Mouse (Mus musculus): ENCODE data around the gene Tst. TPM values are rescaled to one million over a fixed set of nuclear protein-coding genes. Genes with fewer than 3 reads are reported as not detected.

Tst gene
- 10.1 and 11.9 TPM in 2 replicates for polyA plus RNA-seq (2016; fragmentation: Nextera tagmentation; extraction: Ambion mirVana)

DNA sequence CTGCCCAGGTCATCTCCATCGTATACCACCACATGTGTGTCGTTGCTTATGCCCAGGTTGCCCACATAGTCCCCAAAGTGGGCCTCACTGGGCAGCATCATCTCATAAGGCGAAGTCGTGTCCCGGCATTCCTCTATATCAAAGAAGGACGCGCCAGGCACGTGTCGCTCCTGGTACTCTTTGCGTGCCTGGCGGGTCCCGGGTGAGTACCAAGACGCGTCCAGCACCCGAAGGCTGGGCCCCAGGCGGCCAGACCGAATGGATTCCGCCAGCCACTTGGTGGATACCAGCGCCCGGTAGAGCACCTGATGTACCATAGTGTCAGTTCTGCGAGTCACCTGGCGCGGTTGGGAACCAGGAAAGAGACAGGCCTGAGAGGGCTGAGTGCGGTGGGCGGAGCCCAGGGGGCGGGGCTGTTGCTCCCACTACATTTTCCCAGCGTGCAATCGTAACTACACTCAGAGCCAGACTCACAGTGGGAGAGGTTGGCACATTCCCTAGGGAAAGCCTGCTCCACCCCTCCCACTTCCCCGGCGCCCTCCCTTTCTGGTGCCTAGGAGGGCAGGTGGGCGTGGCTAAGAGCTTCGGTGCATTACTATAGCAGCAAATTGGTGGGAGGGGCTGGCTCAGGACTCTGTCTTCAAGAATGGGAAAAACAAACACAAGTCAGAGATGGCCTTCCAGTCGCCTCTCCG, at the start of gene Tst:
TSS of gene Tst (minus strand) at position 391 of the 695 bp plus-strand sequence.
- peak within 1 kb of the TSS; percentile 69 for H3K9ac ChIP-seq
- H3K36me3 ChIP-seq, result no peaks in the 10 kb centered on the region
- peak within 1 kb of the TSS; percentile 91 for H3K4me2 ChIP-seq (replicated peaks)
- no peaks in the 10 kb centered on the region for H3K9me3 ChIP-seq
- ATAC-seq (ENCODE audit: insufficient number of reproducible peaks, insufficient read depth, low FRiP score, low TSS enrichment), result peak; percentile 72
- peak within 1 kb of the TSS; percentile 92 for H3K27ac ChIP-seq
- 3% methylated on average over 34 of the region's 34 CpGs for WGBS
- H3K27me3 ChIP-seq, result peaks cover 32% of the 10 kb centered on the region
- peaks cover 44% of the 10 kb centered on the region for H3K4me1 ChIP-seq
- H3K4me3 ChIP-seq, result peak within 1 kb of the TSS; percentile 60

DNA sequence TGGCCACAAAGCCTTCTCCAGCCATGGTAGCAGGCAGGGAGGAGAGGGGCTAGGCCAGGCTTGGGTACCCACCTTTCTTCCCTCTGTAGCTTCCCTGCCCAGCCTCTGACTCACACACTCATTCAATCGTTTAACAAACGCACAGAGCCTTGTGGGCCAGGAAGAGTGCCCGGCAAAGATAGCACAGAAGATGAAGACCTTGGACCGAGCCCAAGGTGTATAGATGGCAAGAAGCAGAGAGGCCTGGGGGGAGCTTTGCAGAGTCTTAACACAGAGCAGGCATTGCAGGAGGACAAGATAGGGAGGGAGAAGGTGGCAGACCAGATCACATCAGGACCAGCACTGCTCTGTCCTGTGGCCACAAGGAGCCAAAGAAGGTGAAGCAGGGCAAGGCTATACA, 49.5 kb upstream of the Tst start:
- WGBS, result 78% methylated on average over 4 of the region's 4 CpGs
- Histone ChIP-seq H3K4me1 (peaks cover 4% of the 10 kb centered on the region; the same call in 1 of the 2 replicates), H3K4me2 (replicated peaks) (no peak overlapping the region), H3K27ac (no peak overlapping the region), H3K9me3 (no peaks in the 10 kb centered on the region), H3K36me3 (no peaks in the 10 kb centered on the region), H3K9ac (no peak overlapping the region), H3K27me3 (no peaks in the 10 kb centered on the region), H3K4me3 (no peak overlapping the region)
- ATAC-seq (ENCODE audit: insufficient number of reproducible peaks, insufficient read depth, low FRiP score, low TSS enrichment), result 0 out of 2 replicates have a peak, but pooled peaks have one; percentile 43

DNA sequence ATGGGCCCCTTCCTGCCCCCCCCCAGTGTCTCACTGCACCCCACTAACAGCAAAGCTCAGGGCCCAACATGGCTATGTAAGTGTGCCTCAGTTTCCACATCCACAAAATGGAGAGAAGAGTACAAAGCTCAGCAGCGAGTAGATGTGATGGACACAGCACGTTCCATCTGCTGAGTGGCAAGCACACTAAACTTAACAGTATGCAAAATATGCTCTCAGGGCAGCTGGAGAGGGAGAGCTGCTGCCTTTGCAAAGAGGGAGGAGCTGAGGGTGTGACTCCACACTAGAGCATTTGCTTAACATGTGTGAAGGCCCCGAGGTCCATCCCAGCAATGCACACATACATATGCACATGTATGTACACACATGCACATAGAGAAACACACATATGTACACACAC, 47.2 kb upstream of the Tst start:
- H3K27me3 ChIP-seq, result no peaks in the 10 kb centered on the region
- no peak for ATAC-seq (ENCODE audit: insufficient number of reproducible peaks, insufficient read depth, low FRiP score, low TSS enrichment)

DNA sequence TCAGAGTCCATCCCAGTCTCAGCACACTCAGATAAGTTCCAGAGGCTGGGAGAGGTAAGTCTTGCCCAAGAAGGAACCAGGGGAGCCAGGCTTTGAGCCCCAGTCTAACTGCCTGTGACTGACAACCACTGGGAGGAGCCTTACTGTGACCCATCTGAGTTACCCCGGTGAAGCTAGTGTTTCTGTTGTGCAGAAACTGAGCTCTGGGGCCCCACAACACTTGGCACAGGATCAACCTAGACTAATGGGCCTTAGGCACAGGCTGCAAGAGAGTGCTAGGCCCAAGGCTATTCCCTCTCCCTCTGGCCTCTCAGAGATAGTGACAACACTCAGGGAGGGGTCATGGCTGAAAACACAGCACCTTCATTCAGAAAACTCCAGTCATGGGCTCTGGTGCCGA, 45.5 kb upstream of the Tst start:
- Histone ChIP-seq H3K27ac (no peak overlapping the region), H3K27me3 (no peaks in the 10 kb centered on the region), H3K4me2 (replicated peaks) (no peak overlapping the region), H3K9ac (no peak overlapping the region), H3K4me1 (peaks cover 10% of the 10 kb centered on the region), H3K4me3 (no peak overlapping the region), H3K9me3 (no peaks in the 10 kb centered on the region), H3K36me3 (no peaks in the 10 kb centered on the region)
- ATAC-seq (ENCODE audit: insufficient number of reproducible peaks, insufficient read depth, low FRiP score, low TSS enrichment), result no peak
- WGBS, result 77% methylated on average over 2 of the region's 2 CpGs

More for the DNA sequence above, 47.2 kb upstream of the Tst start:
- Histone ChIP-seq H3K9me3 (no peaks in the 10 kb centered on the region), H3K4me3 (no peak overlapping the region), H3K9ac (no peak overlapping the region), H3K36me3 (no peaks in the 10 kb centered on the region), H3K27ac (no peak overlapping the region), H3K4me2 (replicated peaks) (no peak overlapping the region), H3K4me1 (peaks cover 10% of the 10 kb centered on the region)
- 83% methylated on average over 3 of the region's 3 CpGs for WGBS

DNA sequence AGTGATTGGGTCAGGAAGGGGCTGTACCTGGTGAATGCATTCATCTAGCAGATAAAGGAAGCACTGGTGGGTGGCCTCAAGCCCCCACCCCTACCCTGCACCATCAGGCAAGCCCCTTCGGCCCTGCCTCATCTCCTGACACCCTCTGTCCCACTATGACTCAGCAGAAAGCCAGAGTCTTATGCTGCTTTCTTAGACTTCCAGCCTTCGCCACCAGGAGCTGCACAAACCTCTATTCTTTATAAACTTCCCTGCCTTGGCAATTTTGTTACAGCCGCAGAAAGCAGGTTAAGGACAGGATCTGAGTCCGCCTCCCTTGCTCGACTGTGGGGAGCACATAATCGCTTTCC, 44.7 kb upstream of the Tst start:
- Histone ChIP-seq H3K4me2 (replicated peaks) (no peak overlapping the region), H3K4me1 (peaks cover 6% of the 10 kb centered on the region), H3K4me3 (no peak overlapping the region), H3K9ac (no peak overlapping the region), H3K36me3 (no peaks in the 10 kb centered on the region), H3K27ac (peak overlapping the region; percentile 46; the same call in 1 of the 2 replicates), H3K27me3 (no peaks in the 10 kb centered on the region), H3K9me3 (no peaks in the 10 kb centered on the region)
- 91% methylated on average over 6 of the region's 6 CpGs for WGBS
- no peak for ATAC-seq (ENCODE audit: insufficient number of reproducible peaks, insufficient read depth, low FRiP score, low TSS enrichment)

DNA sequence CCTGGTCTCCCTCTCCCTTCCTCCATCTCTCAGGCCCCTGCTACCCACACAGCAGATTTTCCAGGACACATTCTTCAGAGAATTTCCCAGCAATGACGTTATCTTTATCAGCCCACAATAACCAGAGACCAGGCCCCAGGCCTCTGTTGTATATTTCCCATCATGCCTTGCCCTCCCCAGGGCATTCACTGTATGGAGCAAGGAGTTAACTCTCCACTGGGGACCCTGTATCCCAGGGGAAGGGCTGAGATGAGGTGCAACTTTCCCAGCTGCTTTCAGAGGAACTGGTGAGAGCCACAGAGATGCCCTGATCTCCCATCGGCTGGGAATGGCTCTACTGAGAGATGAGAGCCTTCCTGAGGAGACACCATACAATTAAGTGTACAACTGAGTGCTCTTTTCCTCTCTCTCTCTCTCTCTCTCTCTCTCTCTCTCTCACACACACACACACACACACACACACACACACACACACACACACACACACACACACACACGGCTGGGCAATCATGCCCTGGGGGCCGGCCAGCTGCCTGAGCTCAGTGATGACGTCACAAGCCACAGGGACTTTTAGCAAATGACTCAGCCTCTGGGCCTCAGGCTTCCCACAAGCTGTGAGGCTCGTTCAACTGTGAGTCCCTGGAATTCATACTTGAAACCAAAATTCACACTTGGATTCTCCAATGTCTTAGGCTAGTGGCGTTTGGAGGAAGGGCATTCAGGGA, 44.1 kb upstream of the Tst start:
- Histone ChIP-seq H3K4me3 (no peak overlapping the region), H3K27me3 (no peaks in the 10 kb centered on the region), H3K9ac (no peak overlapping the region), H3K9me3 (no peaks in the 10 kb centered on the region), H3K4me1 (peaks cover 6% of the 10 kb centered on the region), H3K27ac (peak overlapping the region; percentile 46; the same call in 1 of the 2 replicates), H3K36me3 (no peaks in the 10 kb centered on the region), H3K4me2 (replicated peaks) (no peak overlapping the region)
- WGBS, result 33% methylated on average over 7 of the region's 7 CpGs
- ATAC-seq (ENCODE audit: insufficient number of reproducible peaks, insufficient read depth, low FRiP score, low TSS enrichment), result no peak

DNA sequence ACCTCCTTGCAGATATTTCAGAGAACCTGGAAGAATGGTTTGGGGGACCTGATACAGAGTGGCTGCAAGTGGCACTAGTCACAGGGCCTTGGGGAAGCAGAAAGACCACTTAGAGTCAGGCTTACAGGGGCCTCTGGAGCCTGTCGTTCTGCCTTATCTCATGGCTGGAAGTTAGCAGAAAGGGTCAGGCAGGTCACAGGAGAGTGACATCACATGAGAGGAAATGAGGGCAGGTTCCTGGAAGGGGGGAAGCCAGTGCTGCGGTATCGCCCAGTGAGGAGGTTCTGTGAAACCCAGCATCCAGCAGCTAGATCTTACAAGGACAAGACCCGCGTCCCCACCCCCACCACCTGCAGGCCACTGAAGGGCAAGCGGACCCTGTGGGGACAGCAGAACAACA, 43.4 kb upstream of the Tst start:
- no peaks in the 10 kb centered on the region for H3K9me3 ChIP-seq
- 55% methylated on average over 6 of the region's 6 CpGs for WGBS
- no peak overlapping the region for H3K4me2 ChIP-seq (replicated peaks)
- H3K4me3 ChIP-seq, result no peak overlapping the region
- H3K36me3 ChIP-seq, result no peaks in the 10 kb centered on the region
- no peak for ATAC-seq (ENCODE audit: insufficient number of reproducible peaks, insufficient read depth, low FRiP score, low TSS enrichment)
- H3K9ac ChIP-seq, result no peak overlapping the region
- H3K27ac ChIP-seq, result no peak overlapping the region
- H3K4me1 ChIP-seq, result peaks cover 6% of the 10 kb centered on the region
- no peaks in the 10 kb centered on the region for H3K27me3 ChIP-seq

DNA sequence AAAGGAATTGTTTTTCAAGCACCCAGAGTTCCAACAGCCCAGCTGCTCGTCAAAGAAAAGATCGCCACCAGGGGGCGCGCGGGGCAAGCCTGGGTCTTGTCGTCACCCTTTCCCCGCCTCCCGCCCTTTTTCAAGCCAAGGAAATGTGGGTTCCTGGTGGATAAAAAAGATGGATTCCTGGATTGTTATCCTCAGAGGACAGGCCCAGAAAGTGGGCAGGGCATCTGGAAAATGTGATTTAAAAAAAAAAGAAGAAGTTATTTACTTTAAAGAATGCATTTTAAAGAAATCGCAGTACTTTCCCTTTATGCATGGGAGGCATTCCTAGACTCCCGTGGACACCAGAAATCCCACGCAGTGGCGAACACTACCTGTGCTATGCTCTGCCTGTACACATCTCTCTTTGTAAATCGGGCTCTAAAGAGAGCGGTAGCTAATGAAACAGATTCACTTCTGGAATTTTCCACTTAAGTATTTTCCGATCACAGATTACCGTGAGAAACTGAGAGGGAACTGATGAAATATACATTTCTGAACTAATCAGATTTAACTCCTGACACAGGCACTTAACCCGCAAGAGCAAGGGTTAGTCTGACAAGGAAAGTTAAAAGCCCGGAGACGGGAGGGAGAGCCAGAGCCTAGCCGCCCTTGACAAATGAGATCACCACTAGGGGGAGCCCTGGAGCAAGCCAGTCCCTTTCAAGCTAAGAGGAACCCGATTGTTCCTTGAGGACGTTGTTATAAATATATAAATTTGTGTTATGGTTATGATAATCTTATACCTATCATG, 42.2 kb upstream of the Tst start:
- Histone ChIP-seq H3K4me1 (peaks cover 6% of the 10 kb centered on the region), H3K27me3 (no peaks in the 10 kb centered on the region), H3K9ac (peak overlapping the region; percentile 48), H3K4me2 (replicated peaks) (peak overlapping the region; percentile 58), H3K4me3 (peak overlapping the region; percentile 31), H3K9me3 (no peaks in the 10 kb centered on the region), H3K27ac (peak overlapping the region; percentile 84), H3K36me3 (no peaks in the 10 kb centered on the region)
- no peak for ATAC-seq (ENCODE audit: insufficient number of reproducible peaks, insufficient read depth, low FRiP score, low TSS enrichment)
- WGBS, result under 1% methylated on average over 22 of the region's 22 CpGs

DNA sequence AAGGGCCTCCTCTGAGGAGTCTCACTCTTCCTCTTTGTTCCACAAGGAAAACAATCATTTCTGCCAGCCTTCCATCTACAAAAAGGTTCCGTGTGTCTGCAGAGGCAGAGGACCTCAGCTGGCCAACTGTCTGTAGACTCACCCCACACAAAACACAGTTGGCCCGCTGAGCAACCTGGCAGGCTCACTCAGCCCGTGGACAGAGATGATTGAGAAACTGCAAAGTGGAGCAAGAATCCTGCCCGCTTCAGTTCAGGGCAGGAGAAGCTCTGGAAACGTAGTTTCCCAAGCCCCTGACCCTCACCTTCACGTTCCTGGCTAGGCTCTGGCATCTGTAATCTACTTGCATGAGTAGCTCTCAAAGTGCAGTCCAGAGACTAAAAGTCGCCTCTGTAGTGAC, 41.4 kb upstream of the Tst start:
- no peaks in the 10 kb centered on the region for H3K27me3 ChIP-seq
- no peak overlapping the region for H3K4me2 ChIP-seq (replicated peaks)
- WGBS, result 48% methylated on average over 7 of the region's 7 CpGs
- H3K9me3 ChIP-seq, result no peaks in the 10 kb centered on the region
- no peak for ATAC-seq (ENCODE audit: insufficient number of reproducible peaks, insufficient read depth, low FRiP score, low TSS enrichment)
- H3K36me3 ChIP-seq, result no peaks in the 10 kb centered on the region
- 0 out of 2 replicates have a peak overlapping the region, but pooled peaks have one; percentile 17 for H3K27ac ChIP-seq
- H3K9ac ChIP-seq, result no peak overlapping the region
- no peak overlapping the region for H3K4me3 ChIP-seq
- H3K4me1 ChIP-seq, result peaks cover 6% of the 10 kb centered on the region

DNA sequence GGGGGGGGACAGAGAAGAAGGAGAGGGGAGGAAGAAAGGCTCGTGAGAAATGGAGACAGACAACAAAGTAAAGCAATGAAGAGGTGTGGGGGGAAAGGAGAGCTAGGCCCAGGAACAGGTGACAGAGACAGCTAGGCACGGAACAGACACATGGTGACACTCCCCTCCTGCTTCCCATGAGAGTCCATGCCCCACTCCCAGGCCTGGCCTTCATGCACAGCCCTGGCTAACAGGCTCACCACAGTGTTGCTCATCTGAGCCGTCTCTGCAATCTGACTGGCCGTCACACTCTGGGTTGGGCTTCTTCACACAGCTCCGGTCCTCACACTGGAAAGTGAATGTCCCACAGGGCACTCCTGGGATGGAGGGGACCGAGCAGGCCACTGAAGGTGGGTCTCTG, 38.1 kb upstream of the Tst start:
- no peaks in the 10 kb centered on the region for H3K36me3 ChIP-seq
- H3K9me3 ChIP-seq, result no peaks in the 10 kb centered on the region
- H3K4me2 ChIP-seq (replicated peaks), result no peak overlapping the region
- H3K27ac ChIP-seq, result no peak overlapping the region
- H3K9ac ChIP-seq, result no peak overlapping the region
- H3K4me1 ChIP-seq, result no peaks in the 10 kb centered on the region
- no peak for ATAC-seq (ENCODE audit: insufficient number of reproducible peaks, insufficient read depth, low FRiP score, low TSS enrichment)
- no peak overlapping the region for H3K4me3 ChIP-seq
- WGBS, result 50% methylated on average over 6 of the region's 6 CpGs
- H3K27me3 ChIP-seq, result no peaks in the 10 kb centered on the region

DNA sequence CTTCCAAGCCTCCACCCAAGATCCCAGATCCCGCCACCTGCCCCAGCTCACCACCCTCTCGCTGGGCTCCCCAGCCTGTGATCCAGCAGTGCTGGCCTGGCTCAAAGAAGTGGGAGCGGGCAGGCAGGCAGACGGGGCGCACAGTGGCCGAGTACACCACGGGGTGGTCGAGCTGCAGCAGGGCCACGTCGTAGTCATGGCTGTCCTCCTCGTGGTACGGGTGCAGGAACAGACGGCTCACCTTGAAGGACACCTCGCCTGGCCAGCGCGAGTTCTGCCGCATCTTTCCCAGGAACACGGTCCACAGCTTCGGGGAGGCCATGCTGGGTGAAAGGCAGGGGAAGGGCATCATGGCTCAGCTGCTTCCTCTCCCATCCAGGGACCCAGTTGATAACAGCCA, 36.5 kb upstream of the Tst start:
- no peaks in the 10 kb centered on the region for H3K9me3 ChIP-seq
- WGBS, result 91% methylated on average over 19 of the region's 19 CpGs
- no peak for ATAC-seq (ENCODE audit: insufficient number of reproducible peaks, insufficient read depth, low FRiP score, low TSS enrichment)
- H3K4me3 ChIP-seq, result no peak overlapping the region
- H3K36me3 ChIP-seq, result no peaks in the 10 kb centered on the region
- peaks cover 12% of the 10 kb centered on the region for H3K4me1 ChIP-seq
- H3K4me2 ChIP-seq (replicated peaks), result no peak overlapping the region
- no peak overlapping the region for H3K27ac ChIP-seq
- no peaks in the 10 kb centered on the region for H3K27me3 ChIP-seq
- no peak overlapping the region for H3K9ac ChIP-seq

Data from embryonic facial prominence, embryonic 12.5 days (tissue).